Mouse (Mus musculus): Measurements from ENCODE around the gene Nsf. TPM values are rescaled to one million over a fixed set of nuclear protein-coding genes. Genes with fewer than 3 reads are reported as not detected.
A peak's percentile ranks its signal among the peaks of the same experiment; 100 is the strongest.

Gene Nsf
- polyA plus RNA-seq, 1 experiment = 69.5 TPM

GRCm38 (mm10) chr11:103828866-103829265, 125.0 kb downstream of the Nsf start:
- TF ChIP-seq POLR2A (IDR thresholded peaks at IDR 0.05; ENCODE audit: borderline replicate concordance, low read depth, low read length) (no peak), CTCF (IDR thresholded peaks at IDR 0.05; ENCODE audit: low read depth, low read length) (no peak)
- Histone ChIP-seq H3K4me1 (ENCODE audit: control insufficient read depth, insufficient read depth, low read length) (peaks cover 3% of the 10 kb centered on the region; the same call in 1 of the 2 replicates), H3K4me3 (ENCODE audit: insufficient read depth, low read length) (no peak overlapping the region), H3K27ac (ENCODE audit: insufficient read depth, low read depth, low read length) (no peak overlapping the region)

- TF ChIP-seq CTCF (IDR thresholded peaks at IDR 0.05; ENCODE audit: low read depth, low read length) (no peak), POLR2A (IDR thresholded peaks at IDR 0.05; ENCODE audit: borderline replicate concordance, low read depth, low read length) (no peak)
- H3K4me1 ChIP-seq (ENCODE audit: control insufficient read depth, insufficient read depth, low read length) = no peaks in the 10 kb centered on the region
- H3K4me3 ChIP-seq (ENCODE audit: insufficient read depth, low read length) = no peak overlapping the region
- no peak overlapping the region for H3K27ac ChIP-seq (ENCODE audit: insufficient read depth, low read depth, low read length)
Measured at GRCm38 (mm10) chr11:103827201-103827600, 126.7 kb downstream of the Nsf start.

GRCm38 (mm10) chr11:103816719-103817118, 137.1 kb downstream of the Nsf start:
- TF ChIP-seq CTCF (IDR thresholded peaks at IDR 0.05; ENCODE audit: low read depth, low read length) = no peak
- no peak for TF ChIP-seq POLR2A (IDR thresholded peaks at IDR 0.05; ENCODE audit: borderline replicate concordance, low read depth, low read length)
- Histone ChIP-seq H3K4me3 (ENCODE audit: insufficient read depth, low read length) (no peak overlapping the region), H3K4me1 (ENCODE audit: control insufficient read depth, insufficient read depth, low read length) (no peaks in the 10 kb centered on the region), H3K27ac (ENCODE audit: insufficient read depth, low read depth, low read length) (no peak overlapping the region)

GRCm38 (mm10) chr11:103815986-103816385, 137.9 kb downstream of the Nsf start:
- Histone ChIP-seq H3K4me3 (ENCODE audit: insufficient read depth, low read length) (no peak overlapping the region), H3K27ac (ENCODE audit: insufficient read depth, low read depth, low read length) (no peak overlapping the region), H3K4me1 (ENCODE audit: control insufficient read depth, insufficient read depth, low read length) (no peaks in the 10 kb centered on the region)
- no peak for TF ChIP-seq CTCF (IDR thresholded peaks at IDR 0.05; ENCODE audit: low read depth, low read length)
- TF ChIP-seq POLR2A (IDR thresholded peaks at IDR 0.05; ENCODE audit: borderline replicate concordance, low read depth, low read length) = no peak

- no peak overlapping the region for H3K27ac ChIP-seq (ENCODE audit: insufficient read depth, low read depth, low read length)
- H3K4me3 ChIP-seq (ENCODE audit: insufficient read depth, low read length) = no peak overlapping the region
- no peaks in the 10 kb centered on the region for H3K4me1 ChIP-seq (ENCODE audit: control insufficient read depth, insufficient read depth, low read length)
- TF ChIP-seq POLR2A (IDR thresholded peaks at IDR 0.05; ENCODE audit: borderline replicate concordance, low read depth, low read length) (no peak), CTCF (IDR thresholded peaks at IDR 0.05; ENCODE audit: low read depth, low read length) (no peak)
Measured at GRCm38 (mm10) chr11:103814808-103815207, 139.0 kb downstream of the Nsf start.

- no peak for TF ChIP-seq CTCF (IDR thresholded peaks at IDR 0.05; ENCODE audit: low read depth, low read length)
- TF ChIP-seq POLR2A (IDR thresholded peaks at IDR 0.05; ENCODE audit: borderline replicate concordance, low read depth, low read length) = no peak
- no peak overlapping the region for H3K27ac ChIP-seq (ENCODE audit: insufficient read depth, low read depth, low read length)
- no peak overlapping the region for H3K4me3 ChIP-seq (ENCODE audit: insufficient read depth, low read length)
- no peaks in the 10 kb centered on the region for H3K4me1 ChIP-seq (ENCODE audit: control insufficient read depth, insufficient read depth, low read length)
Measured at GRCm38 (mm10) chr11:103811246-103811645, 142.6 kb downstream of the Nsf start.

- Histone ChIP-seq H3K27ac (ENCODE audit: insufficient read depth, low read depth, low read length) (no peak overlapping the region), H3K4me1 (ENCODE audit: control insufficient read depth, insufficient read depth, low read length) (no peaks in the 10 kb centered on the region), H3K4me3 (ENCODE audit: insufficient read depth, low read length) (no peak overlapping the region)
- TF ChIP-seq POLR2A (IDR thresholded peaks at IDR 0.05; ENCODE audit: borderline replicate concordance, low read depth, low read length) (no peak), CTCF (IDR thresholded peaks at IDR 0.05; ENCODE audit: low read depth, low read length) (no peak)
Measured at GRCm38 (mm10) chr11:103810631-103811030, 143.2 kb downstream of the Nsf start.

GRCm38 (mm10) chr11:103809611-103810598, 144.0 kb downstream of the Nsf start:
- TF ChIP-seq POLR2A (IDR thresholded peaks at IDR 0.05; ENCODE audit: borderline replicate concordance, low read depth, low read length) (no peak), CTCF (IDR thresholded peaks at IDR 0.05; ENCODE audit: low read depth, low read length) (no peak)
- no peaks in the 10 kb centered on the region for H3K4me1 ChIP-seq (ENCODE audit: control insufficient read depth, insufficient read depth, low read length)
- H3K27ac ChIP-seq (ENCODE audit: insufficient read depth, low read depth, low read length) = no peak overlapping the region
- H3K4me3 ChIP-seq (ENCODE audit: insufficient read depth, low read length) = peak overlapping the region; percentile 22; the same call in 1 of the 2 replicates

GRCm38 (mm10) chr11:103808771-103809610, 144.9 kb downstream of the Nsf start:
- TF ChIP-seq CTCF (IDR thresholded peaks at IDR 0.05; ENCODE audit: low read depth, low read length) (no peak), POLR2A (IDR thresholded peaks at IDR 0.05; ENCODE audit: borderline replicate concordance, low read depth, low read length) (no peak)
- H3K27ac ChIP-seq (ENCODE audit: insufficient read depth, low read depth, low read length) = no peak overlapping the region
- no peaks in the 10 kb centered on the region for H3K4me1 ChIP-seq (ENCODE audit: control insufficient read depth, insufficient read depth, low read length)
- H3K4me3 ChIP-seq (ENCODE audit: insufficient read depth, low read length) = no peak overlapping the region

Data from bone marrow macrophage, adult 2 months (primary cell).